Mouse (Mus musculus) inflammation-experienced regulatory T-cells, adult 6 months (primary cell): ENCODE results near the gene Mtmr1. TPM values are rescaled to one million over a fixed set of nuclear protein-coding genes. Genes with fewer than 3 reads are reported as not detected.

ENCODE experiments used
- ATAC-seq: one replicate; pipeline ENCODE4 v1.8.0; 2017
- polyA plus RNA-seq, 3 experiments: library from polyadenylated mRNA; unstranded; fragments of 100-300 nt; shearing (Covaris generic); gene quantifications; one replicate each; pipeline ENCODE4 v1.2.1; 2017

The Mtmr1 gene
- polyA plus RNA-seq, 3 experiments from 2014 or later: 5.6 to 10.3 (median 8.9) TPM

GRCm38 (mm10) chrX:71456078-71456737 lies 91.6 kb downstream of the Mtmr1 start:
- no peak for ATAC-seq

GRCm38 (mm10) chrX:71464138-71464826 lies 99.7 kb downstream of the Mtmr1 start:
- ATAC-seq: peak; percentile 61

- no peak for ATAC-seq
Measured at GRCm38 (mm10) chrX:71465417-71465816, 100.9 kb downstream of the Mtmr1 start.

- ATAC-seq: no peak
Measured at GRCm38 (mm10) chrX:71467491-71467890, 102.9 kb downstream of the Mtmr1 start.

Other genes starting within 250 kb of the Mtmr1 start
- gene Mtm1, start 154.0 kb upstream of the Mtmr1 start, polyA plus RNA-seq: 10 to 100 TPM in 2 of 3 experiments, 1 to 10 TPM in 1; 7.7 to 12.9 (median 11.1) TPM
- gene Cd99l2, start 128.1 kb downstream of the Mtmr1 start, polyA plus RNA-seq: 10 to 100 TPM; 16.9 to 24.8 (median 18.5) TPM
- gene Hmgb3, start 191.2 kb downstream of the Mtmr1 start, polyA plus RNA-seq: 10 to 100 TPM; 28.5 to 82.0 (median 50.2) TPM